Mouse (Mus musculus): ENCODE data around the gene Rap1gap.

Gene Rap1gap

GRCm38 (mm10) chr4:137777866-137778265, 113.3 kb downstream of the Rap1gap start:
- no peak for DNase-seq (ENCODE audit: low spot score)

GRCm38 (mm10) chr4:137778397-137779184, 114.1 kb downstream of the Rap1gap start:
- no peak for DNase-seq (ENCODE audit: low spot score)
